Mouse (Mus musculus): ENCODE data around the gene Cdh4. TPM values are rescaled to one million over a fixed set of nuclear protein-coding genes. Genes with fewer than 3 reads are reported as not detected.
A peak's percentile ranks its signal among the peaks of the same experiment; 100 is the strongest.

Gene Cdh4
- polyA plus RNA-seq, 1 experiment from 2014 or later = 39.6 TPM

DNA sequence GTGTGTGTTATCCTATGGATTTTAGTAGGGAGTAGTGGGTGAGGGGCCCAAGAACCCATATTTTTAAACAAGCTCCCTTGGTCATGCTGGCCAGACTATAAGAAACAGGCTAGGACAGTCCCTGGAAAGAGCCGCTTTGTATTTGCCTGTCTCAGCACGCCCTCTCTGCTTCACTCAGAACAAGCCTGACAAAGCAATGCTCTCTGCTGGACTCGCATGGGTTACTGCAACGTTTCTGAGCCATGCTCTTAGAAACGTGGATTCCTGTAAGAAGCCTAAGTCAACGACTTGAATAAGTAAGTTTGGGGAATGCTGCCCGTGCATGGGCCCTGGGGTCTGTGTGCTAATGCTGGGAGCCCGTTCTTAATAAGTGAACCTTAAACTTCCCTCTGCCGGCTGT is 2.1 kb upstream of the Cdh4 start:
- Histone ChIP-seq H3K27me3 (replicated peaks) (peaks cover 11% of the 10 kb centered on the region; the same call in 1 of the 2 replicates), H3K4me2 (no peak overlapping the region), H3K36me3 (no peaks in the 10 kb centered on the region), H3K9me3 (replicated peaks) (no peaks in the 10 kb centered on the region), H3K9ac (replicated peaks) (no peak overlapping the region), H3K4me3 (replicated peaks) (no peak overlapping the region), H3K27ac (replicated peaks) (no peak overlapping the region), H3K4me1 (peaks cover 39% of the 10 kb centered on the region)
- ATAC-seq (ENCODE audit: low FRiP score) = no peak
- 30% methylated on average over 9 of the region's 9 CpGs for WGBS

DNA sequence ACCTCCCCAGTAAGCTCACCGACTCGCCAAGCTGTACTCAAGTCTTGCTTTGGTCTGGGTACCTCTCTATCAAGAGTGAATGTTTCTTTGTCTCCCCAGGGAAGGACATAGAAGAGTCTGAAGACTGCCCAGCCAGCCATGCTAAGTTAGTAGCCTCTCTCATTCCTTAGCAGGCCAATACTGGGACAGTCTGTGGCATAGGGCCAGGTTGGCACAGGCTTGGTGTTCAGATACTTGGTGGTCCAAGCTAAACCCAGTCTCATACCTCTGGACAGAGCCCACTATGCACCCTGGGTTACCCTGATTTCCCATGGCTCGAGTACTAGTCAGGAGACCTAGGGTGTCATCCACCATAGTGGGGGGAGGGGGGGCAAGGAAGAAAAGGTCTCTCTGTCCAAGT is 1.1 kb upstream of the Cdh4 start:
- 81% methylated on average over 3 of the region's 3 CpGs for WGBS
- ATAC-seq (ENCODE audit: low FRiP score) = 0 out of 2 replicates have a peak, but pooled peaks have one; percentile 10
- Histone ChIP-seq H3K27ac (replicated peaks) (no peak overlapping the region), H3K36me3 (no peaks in the 10 kb centered on the region), H3K4me3 (replicated peaks) (no peak overlapping the region), H3K9ac (replicated peaks) (no peak overlapping the region), H3K9me3 (replicated peaks) (no peaks in the 10 kb centered on the region), H3K4me1 (peaks cover 37% of the 10 kb centered on the region), H3K27me3 (replicated peaks) (peaks cover 11% of the 10 kb centered on the region; the same call in 1 of the 2 replicates), H3K4me2 (no peak overlapping the region; the same call in 1 of the 2 replicates)

DNA sequence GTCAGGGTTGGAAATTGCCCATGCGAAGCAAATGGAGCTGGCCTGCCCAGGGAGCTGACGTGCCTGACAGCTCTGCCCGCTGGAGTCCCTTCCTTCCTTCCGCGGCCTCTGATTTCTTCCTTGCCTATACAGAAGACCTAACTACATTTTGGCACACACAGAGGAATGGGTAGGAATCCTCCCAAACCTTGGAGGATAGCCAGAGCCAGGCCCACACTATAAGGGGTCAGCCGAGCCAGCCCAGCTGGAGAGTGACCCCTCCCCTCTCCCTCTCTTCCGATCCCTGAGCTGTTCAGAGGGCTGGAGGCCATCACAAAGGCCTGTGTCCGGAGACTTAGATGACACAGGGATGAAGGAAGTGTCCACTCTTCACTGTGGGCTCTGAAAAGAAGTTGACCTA is 514 bp upstream of the Cdh4 start:
- H3K4me1 ChIP-seq = peaks cover 41% of the 10 kb centered on the region
- H3K4me2 ChIP-seq = peak overlapping the region; percentile 90
- no peaks in the 10 kb centered on the region for H3K9me3 ChIP-seq (replicated peaks)
- H3K36me3 ChIP-seq = no peaks in the 10 kb centered on the region
- peak overlapping the region; percentile 80 for H3K9ac ChIP-seq (replicated peaks)
- H3K27me3 ChIP-seq (replicated peaks) = peaks cover 11% of the 10 kb centered on the region; the same call in 1 of the 2 replicates
- peak; percentile 32; the same call in 1 of the 2 replicates for ATAC-seq (ENCODE audit: low FRiP score)
- peak overlapping the region; percentile 89 for H3K27ac ChIP-seq (replicated peaks)
- 7% methylated on average over 8 of the region's 8 CpGs for WGBS
- H3K4me3 ChIP-seq (replicated peaks) = peak overlapping the region; percentile 83

DNA sequence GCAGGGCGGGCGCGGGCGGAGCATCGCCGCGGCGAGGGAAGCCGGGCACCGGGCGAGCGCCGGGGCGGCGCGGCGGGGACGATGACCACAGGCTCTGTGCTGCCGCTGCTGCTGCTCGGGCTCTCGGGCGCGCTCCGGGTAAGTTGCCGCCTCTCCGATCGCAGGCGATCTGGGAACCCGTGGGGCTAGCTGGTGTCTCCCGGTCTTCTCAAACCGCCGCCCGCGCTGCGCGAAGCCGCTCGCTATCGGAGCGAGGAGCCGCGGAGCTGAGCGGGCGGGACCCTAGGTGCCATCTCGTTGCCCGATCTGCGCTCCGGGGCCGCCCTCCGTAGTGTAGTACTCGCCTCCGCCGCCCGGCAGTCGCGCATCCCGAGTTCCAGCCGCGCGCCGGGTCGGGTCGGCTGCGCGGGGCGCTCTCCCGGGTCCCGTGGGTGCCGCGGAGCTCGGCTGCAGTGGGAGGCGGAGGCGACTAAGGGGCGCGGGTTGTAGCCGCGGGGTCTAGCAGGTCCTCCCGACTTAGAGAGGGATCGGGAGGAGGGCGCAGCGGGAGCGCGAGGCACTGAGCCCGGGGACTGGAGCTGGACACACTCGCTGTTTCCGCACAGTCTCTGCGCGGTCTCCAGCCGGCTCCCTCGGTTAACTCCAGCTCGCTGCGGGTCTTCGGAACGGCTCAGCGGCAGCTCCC is 452 bp downstream of the Cdh4 start:
- H3K9ac ChIP-seq (replicated peaks) = peak overlapping the region; percentile 80
- H3K36me3 ChIP-seq = no peaks in the 10 kb centered on the region
- peak overlapping the region; percentile 90 for H3K4me2 ChIP-seq
- peaks cover 11% of the 10 kb centered on the region; the same call in 1 of the 2 replicates for H3K27me3 ChIP-seq (replicated peaks)
- H3K27ac ChIP-seq (replicated peaks) = peak overlapping the region; percentile 89
- peak overlapping the region; percentile 83 for H3K4me3 ChIP-seq (replicated peaks)
- WGBS = under 1% methylated on average over 81 of the region's 95 CpGs
- peaks cover 48% of the 10 kb centered on the region for H3K4me1 ChIP-seq
- ATAC-seq (ENCODE audit: low FRiP score) = peak; percentile 62
- H3K9me3 ChIP-seq (replicated peaks) = no peaks in the 10 kb centered on the region

DNA sequence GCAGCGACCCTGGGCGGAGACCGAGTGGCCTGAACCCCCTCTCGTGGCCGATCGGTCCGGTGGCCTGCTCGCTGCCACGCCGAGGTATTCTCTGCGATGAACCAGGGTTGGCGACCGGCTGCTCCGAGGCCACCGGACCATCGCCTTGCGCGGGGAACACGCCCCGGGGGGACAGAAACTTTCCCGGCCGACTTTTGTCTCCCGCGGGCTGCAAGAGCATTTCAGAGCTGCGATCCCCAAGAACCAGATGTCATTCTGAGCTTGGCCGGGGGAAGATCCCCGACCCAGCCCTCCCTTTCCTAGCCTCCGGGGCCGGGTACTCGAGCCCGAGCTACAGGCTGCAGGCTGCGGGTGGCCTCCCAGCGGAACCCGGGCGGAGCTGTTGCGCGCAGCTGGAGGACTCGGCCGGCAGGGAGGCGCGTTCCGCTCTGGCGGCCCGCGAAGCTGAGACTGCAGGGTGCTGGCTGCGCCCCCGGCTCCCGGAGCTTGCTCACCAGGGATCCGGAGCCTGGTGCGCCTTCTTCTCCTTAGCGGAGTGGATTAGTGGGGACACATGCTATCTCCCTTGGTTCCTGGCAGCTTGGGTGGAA is 1.1 kb downstream of the Cdh4 start:
- H3K36me3 ChIP-seq = no peaks in the 10 kb centered on the region
- H3K9me3 ChIP-seq (replicated peaks) = no peaks in the 10 kb centered on the region
- ATAC-seq (ENCODE audit: low FRiP score) = no peak
- H3K4me3 ChIP-seq (replicated peaks) = peak overlapping the region; percentile 83
- H3K4me2 ChIP-seq = peak overlapping the region; percentile 90
- H3K4me1 ChIP-seq = peaks cover 48% of the 10 kb centered on the region
- H3K27ac ChIP-seq (replicated peaks) = peak overlapping the region; percentile 89
- peaks cover 11% of the 10 kb centered on the region; the same call in 1 of the 2 replicates for H3K27me3 ChIP-seq (replicated peaks)
- peak overlapping the region; percentile 80 for H3K9ac ChIP-seq (replicated peaks)
- under 1% methylated on average over 50 of the region's 51 CpGs for WGBS

DNA sequence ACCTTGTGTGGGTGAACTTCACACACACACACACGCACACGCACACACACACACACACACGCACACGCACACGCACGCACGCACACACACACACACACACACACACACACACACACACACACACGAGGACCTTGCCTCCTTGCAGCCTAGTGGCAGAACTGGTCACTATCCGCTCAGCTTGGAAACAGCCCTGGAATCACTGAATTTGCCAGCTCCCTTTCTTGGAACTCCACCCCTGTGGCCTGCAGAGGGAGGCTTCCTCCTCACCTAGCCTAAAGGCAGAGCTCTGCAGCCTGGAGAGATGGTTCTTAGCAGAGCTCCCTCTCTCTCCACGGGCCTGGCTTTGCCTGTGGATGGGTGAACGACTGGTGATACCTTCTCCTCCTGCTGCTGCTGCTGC is 1.7 kb downstream of the Cdh4 start:
- ATAC-seq (ENCODE audit: low FRiP score) = no peak
- 24% methylated on average over 11 of the region's 11 CpGs for WGBS
- H3K4me3 ChIP-seq (replicated peaks) = peak overlapping the region; percentile 83
- no peaks in the 10 kb centered on the region for H3K9me3 ChIP-seq (replicated peaks)
- H3K27ac ChIP-seq (replicated peaks) = peak overlapping the region; percentile 89; the same call in 1 of the 2 replicates
- peak overlapping the region; percentile 80 for H3K9ac ChIP-seq (replicated peaks)
- no peaks in the 10 kb centered on the region; the same call in 1 of the 2 replicates for H3K36me3 ChIP-seq
- H3K4me1 ChIP-seq = peaks cover 48% of the 10 kb centered on the region
- H3K27me3 ChIP-seq (replicated peaks) = peaks cover 6% of the 10 kb centered on the region; the same call in 1 of the 2 replicates
- H3K4me2 ChIP-seq = peak overlapping the region; percentile 90

DNA sequence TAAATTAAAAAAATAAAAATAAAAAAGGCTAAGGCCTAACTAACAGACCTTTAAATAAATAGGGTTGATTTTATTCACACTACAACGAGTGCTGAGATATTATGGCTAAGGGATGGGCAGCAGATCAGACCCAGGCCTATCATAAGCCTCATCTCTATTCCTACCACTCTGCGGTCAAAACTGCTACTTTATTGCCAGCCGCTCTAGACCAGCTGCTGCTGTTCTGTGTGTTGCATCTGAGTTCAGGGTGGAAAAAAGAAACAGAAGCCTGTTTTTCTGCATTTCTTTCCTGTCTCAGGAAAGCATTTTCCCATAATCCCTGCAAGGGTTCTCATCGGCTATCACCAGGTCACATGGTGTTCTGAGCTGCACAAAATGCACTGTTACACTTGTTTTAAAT is 6.0 kb downstream of the Cdh4 start:
- WGBS = 86% methylated on average over 4 of the region's 4 CpGs
- Histone ChIP-seq H3K4me3 (replicated peaks) (no peak overlapping the region), H3K4me2 (no peak overlapping the region), H3K9ac (replicated peaks) (no peak overlapping the region), H3K27ac (replicated peaks) (no peak overlapping the region), H3K27me3 (replicated peaks) (0 out of 2 replicates have a peak, but pooled peaks cover 5% of the 10 kb centered on the region), H3K36me3 (no peaks in the 10 kb centered on the region; the same call in 1 of the 2 replicates), H3K4me1 (peaks cover 26% of the 10 kb centered on the region), H3K9me3 (replicated peaks) (no peaks in the 10 kb centered on the region)
- no peak for ATAC-seq (ENCODE audit: low FRiP score)

DNA sequence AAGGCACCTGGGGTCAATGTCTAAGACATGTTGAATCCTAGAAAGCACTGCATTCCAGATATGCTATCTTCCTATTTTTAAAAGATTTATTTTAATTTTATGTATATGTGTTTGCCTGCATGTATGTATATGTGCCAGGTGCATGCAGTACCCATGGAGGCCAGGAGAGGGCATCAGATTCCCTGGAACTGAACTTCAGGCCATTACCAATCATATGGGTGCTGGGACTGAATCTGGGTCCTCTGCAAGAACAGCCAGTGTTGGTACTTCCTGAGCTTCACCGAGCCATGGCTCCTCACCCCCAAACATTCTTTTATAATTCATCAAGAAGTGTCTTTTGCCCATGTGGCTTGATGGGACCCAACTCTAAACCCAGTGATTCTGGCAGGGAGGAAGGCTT is 6.8 kb downstream of the Cdh4 start:
- ATAC-seq (ENCODE audit: low FRiP score) = no peak
- Histone ChIP-seq H3K36me3 (no peaks in the 10 kb centered on the region; the same call in 1 of the 2 replicates), H3K9me3 (replicated peaks) (no peaks in the 10 kb centered on the region), H3K9ac (replicated peaks) (no peak overlapping the region), H3K27ac (replicated peaks) (no peak overlapping the region), H3K4me2 (no peak overlapping the region), H3K27me3 (replicated peaks) (0 out of 2 replicates have a peak, but pooled peaks cover 5% of the 10 kb centered on the region), H3K4me1 (peaks cover 20% of the 10 kb centered on the region), H3K4me3 (replicated peaks) (no peak overlapping the region)
- WGBS = 100% methylated on average over 1 of the region's 1 CpGs

DNA sequence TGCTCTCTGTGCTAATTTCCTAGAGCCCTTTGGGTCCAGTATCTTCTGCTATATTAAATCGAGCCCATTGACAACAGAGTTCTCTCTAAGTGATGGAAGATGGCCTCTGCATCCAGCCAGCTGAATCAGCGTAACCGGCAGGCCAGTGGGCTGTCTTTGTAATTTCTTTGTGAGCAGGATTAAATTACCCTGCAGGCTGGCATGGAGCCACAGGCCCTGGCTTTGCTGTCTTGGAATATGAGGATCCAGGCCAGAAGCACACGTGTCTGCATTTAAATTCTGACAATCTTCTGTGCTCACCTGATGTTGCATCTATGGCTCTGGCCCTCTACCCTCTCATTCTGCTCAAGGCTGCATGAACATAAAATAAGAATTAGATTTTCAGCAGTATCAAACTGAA is 17.0 kb downstream of the Cdh4 start:
- WGBS = 65% methylated on average over 4 of the region's 4 CpGs
- H3K9me3 ChIP-seq (replicated peaks) = peaks cover 14% of the 10 kb centered on the region; the same call in 1 of the 2 replicates
- ATAC-seq (ENCODE audit: low FRiP score) = no peak; the same call in 1 of the 2 replicates

DNA sequence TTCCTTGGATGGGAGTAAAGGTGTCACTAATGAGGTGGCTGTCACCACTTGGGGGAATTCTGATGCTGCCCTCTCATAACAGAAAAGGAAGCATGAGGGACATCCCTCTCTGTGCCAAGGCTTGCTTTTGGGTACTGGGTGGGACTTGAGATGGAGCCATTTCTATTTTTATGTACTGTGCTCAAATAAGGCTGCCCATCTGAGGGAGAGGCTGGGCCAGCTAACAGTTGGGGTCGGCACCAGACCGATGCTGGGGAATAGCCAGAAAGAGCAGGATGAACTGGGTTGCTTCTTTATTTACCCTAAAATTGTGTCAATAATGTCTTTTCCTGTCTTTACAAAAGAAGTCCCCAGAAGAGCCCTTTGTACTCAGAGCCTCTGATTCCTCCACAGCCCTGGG is 17.4 kb downstream of the Cdh4 start:
- no peak overlapping the region for H3K4me2 ChIP-seq
- no peaks in the 10 kb centered on the region for H3K4me1 ChIP-seq
- H3K9ac ChIP-seq (replicated peaks) = no peak overlapping the region
- ATAC-seq (ENCODE audit: low FRiP score) = no peak
- peaks cover 14% of the 10 kb centered on the region; the same call in 1 of the 2 replicates for H3K9me3 ChIP-seq (replicated peaks)
- peaks cover 8% of the 10 kb centered on the region; the same call in 1 of the 2 replicates for H3K36me3 ChIP-seq
- H3K27me3 ChIP-seq (replicated peaks) = no peaks in the 10 kb centered on the region
- WGBS = 95% methylated on average over 2 of the region's 2 CpGs
- H3K27ac ChIP-seq (replicated peaks) = no peak overlapping the region
- H3K4me3 ChIP-seq (replicated peaks) = no peak overlapping the region

More for the DNA sequence above, 17.0 kb downstream of the Cdh4 start:
- H3K27me3 ChIP-seq (replicated peaks) = no peaks in the 10 kb centered on the region
- H3K4me2 ChIP-seq = no peak overlapping the region
- H3K27ac ChIP-seq (replicated peaks) = no peak overlapping the region
- H3K36me3 ChIP-seq = peaks cover 8% of the 10 kb centered on the region; the same call in 1 of the 2 replicates
- no peaks in the 10 kb centered on the region for H3K4me1 ChIP-seq
- H3K4me3 ChIP-seq (replicated peaks) = no peak overlapping the region
- no peak overlapping the region for H3K9ac ChIP-seq (replicated peaks)

DNA sequence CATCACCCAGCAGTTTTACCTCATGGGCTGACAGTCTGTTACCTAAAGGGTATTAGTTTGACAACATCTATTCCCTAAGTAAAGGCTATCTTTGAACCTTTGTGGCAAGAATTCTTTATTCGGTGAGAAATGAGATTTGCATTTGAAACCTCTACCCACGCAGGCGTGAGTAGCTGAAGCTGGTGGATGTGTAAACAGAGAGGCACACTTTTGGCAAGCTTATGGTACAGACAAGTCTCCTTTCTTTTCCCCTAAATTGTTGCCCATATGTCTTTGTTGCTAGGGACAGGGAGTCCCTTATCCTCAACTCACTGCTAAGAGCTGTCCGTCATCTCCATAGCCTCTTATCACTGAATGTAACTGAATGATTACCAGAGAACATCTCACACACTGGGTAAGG is 21.3 kb downstream of the Cdh4 start:
- H3K9me3 ChIP-seq (replicated peaks) = peaks cover 14% of the 10 kb centered on the region; the same call in 1 of the 2 replicates
- H3K4me1 ChIP-seq = peaks cover 7% of the 10 kb centered on the region; the same call in 1 of the 2 replicates
- no peaks in the 10 kb centered on the region for H3K27me3 ChIP-seq (replicated peaks)
- H3K36me3 ChIP-seq = peaks cover 8% of the 10 kb centered on the region; the same call in 1 of the 2 replicates
- ATAC-seq (ENCODE audit: low FRiP score) = no peak
- no peak overlapping the region for H3K4me2 ChIP-seq
- whole genome bisulfite sequencing = 88% methylated on average over 4 of the region's 4 CpGs
- H3K4me3 ChIP-seq (replicated peaks) = no peak overlapping the region
- H3K9ac ChIP-seq (replicated peaks) = no peak overlapping the region
- H3K27ac ChIP-seq (replicated peaks) = no peak overlapping the region

Measured in neural tube, embryonic 15.5 days (tissue).